Mouse (Mus musculus) forebrain, embryonic 14.5 days (tissue): Measurements from ENCODE around the gene Pigo. TPM values are rescaled to one million over a fixed set of nuclear protein-coding genes. Genes with fewer than 3 reads are reported as not detected.

Source experiments
- ATAC-seq: fragments of 200-750 bp; cut with Nextera tagmentation; 2 replicates; pipeline ENCODE4 v1.8.0; 2017; ENCODE audit warnings: mild to moderate bottlenecking, moderate library complexity
- DNase-seq: peaks from one replicate; pipeline ENCODE4 v3.0.0-alpha.2; 2015; ENCODE audit warnings: low spot score
- H3K27ac ChIP-seq: fragments of 300-500 bp; sonication (generic); 2 replicates; pipeline ENCODE4 v1.5.1; 2014; ENCODE audit warnings: low read depth, mild to moderate bottlenecking, control low read depth, low read length, moderate library complexity
- H3K27me3 ChIP-seq: fragments of 300-500 bp; sonication (generic); replicated peaks from 2 replicates; pipeline ENCODE4 v1.6.1; 2014; ENCODE audit warnings: low read length, control low read depth, mixed read lengths; ENCODE audit not compliant: control insufficient read depth, insufficient read depth
- H3K36me3 ChIP-seq: fragments of 300-500 bp; sonication (generic); 2 replicates; pipeline ENCODE4 v1.6.1; 2014; ENCODE audit warnings: low read length, control low read depth; ENCODE audit not compliant: control insufficient read depth, insufficient read depth
- H3K4me1 ChIP-seq: fragments of 300-500 bp; sonication (generic); 2 replicates; pipeline ENCODE4 v1.6.1; 2014; ENCODE audit warnings: antibody characterized with exemption, low read length, control low read depth; ENCODE audit not compliant: control insufficient read depth, insufficient read depth
- H3K4me2 ChIP-seq: fragments of 300-500 bp; sonication (generic); 2 replicates; pipeline ENCODE4 v1.6.1; 2014; ENCODE audit warnings: mild to moderate bottlenecking, control low read depth, low read length
- H3K4me3 ChIP-seq: fragments of 300-500 bp; sonication (generic); 2 replicates; pipeline ENCODE4 v1.5.1; 2014; ENCODE audit warnings: low read depth, low read length, control low read depth
- H3K9ac ChIP-seq: fragments of 300-500 bp; sonication (generic); 2 replicates; pipeline ENCODE4 v1.6.1; 2014; ENCODE audit warnings: mild to moderate bottlenecking, low read length, control low read depth, moderate library complexity
- H3K9me3 ChIP-seq: fragments of 300-500 bp; sonication (generic); replicated peaks from 2 replicates; pipeline ENCODE4 v1.6.1; 2016; ENCODE audit warnings: low read length, control low read depth, mixed read lengths; ENCODE audit not compliant: control insufficient read depth
- WGBS: fragments of 180-500 bp; shearing (Covaris S2); extraction: QIAGEN DNeasy Blood & Tissue Kit; methylation state at CpG from one replicate; pipeline ENCODE4 v1.1.7; 2014; 5-methylcytosine and 5-hydroxymethylcytosine counted together
- polyA plus RNA-seq: library from polyadenylated mRNA; unstranded; fragments of >200 nt; fragmentation: Nextera tagmentation; extraction: Ambion mirVana; gene quantifications from 2 replicates; pipeline ENCODE4 v1.2.1, GENCODE M21; 2014

Pigo gene
- polyA plus RNA-seq, 1 experiment from 2014 or later, result 18.1 TPM

DNA sequence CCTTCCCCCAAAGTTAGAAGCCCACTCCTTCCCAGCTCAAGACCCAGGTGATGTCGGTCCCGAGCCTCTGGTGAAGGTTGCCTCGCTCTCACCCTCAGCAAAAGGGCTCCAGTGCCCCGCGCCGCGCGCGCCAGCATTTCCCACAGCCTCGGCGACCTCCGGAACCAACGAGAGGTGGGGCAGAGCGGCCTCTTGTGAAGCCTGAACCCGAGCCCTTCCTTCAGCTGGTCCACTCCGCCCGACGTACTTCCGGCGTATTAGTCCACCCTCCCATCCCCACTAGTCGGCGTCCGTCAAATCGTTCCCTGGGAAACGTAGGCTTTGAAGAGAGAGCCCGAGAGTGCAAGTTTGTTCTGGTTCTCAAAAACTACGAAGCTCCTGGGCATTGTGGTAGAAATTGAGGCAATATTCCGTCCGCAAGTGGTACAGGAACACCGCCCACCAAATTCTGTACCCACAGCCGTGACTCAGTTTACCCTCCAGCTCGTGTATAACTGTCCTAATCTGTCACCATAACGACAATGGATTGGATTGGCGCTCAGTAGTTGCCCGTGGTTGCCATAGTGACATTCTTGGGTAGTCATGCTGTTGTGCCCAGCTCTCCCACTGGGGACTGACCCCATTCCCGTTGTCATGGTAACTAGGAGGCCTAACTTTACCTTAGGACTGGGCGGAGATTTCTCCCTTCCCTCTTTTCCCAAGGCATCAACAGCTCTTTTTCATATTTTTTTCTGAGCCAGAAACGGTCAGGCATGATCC lies 5.8 kb upstream of the Pigo start, which contains the start of gene Stoml2:
Stoml2 (minus strand) TSS at position 474 of the 759 bp plus-strand sequence.
- peaks cover 73% of the 10 kb centered on the region for H3K36me3 ChIP-seq
- peaks cover 9% of the 10 kb centered on the region; the same call in 1 of the 2 replicates for H3K4me1 ChIP-seq
- DNase-seq, result peak; percentile 97
- H3K9me3 ChIP-seq, result no peaks in the 10 kb centered on the region
- peak within 1 kb of the TSS; percentile 81 for H3K4me3 ChIP-seq
- peak within 1 kb of the TSS; percentile 83 for H3K27ac ChIP-seq
- peak within 1 kb of the TSS; percentile 77 for H3K4me2 ChIP-seq
- H3K9ac ChIP-seq, result peak within 1 kb of the TSS; percentile 91
- under 1% methylated on average over 35 of the region's 38 CpGs for WGBS
- ATAC-seq, result peak; percentile 98
- no peaks in the 10 kb centered on the region for H3K27me3 ChIP-seq

DNA sequence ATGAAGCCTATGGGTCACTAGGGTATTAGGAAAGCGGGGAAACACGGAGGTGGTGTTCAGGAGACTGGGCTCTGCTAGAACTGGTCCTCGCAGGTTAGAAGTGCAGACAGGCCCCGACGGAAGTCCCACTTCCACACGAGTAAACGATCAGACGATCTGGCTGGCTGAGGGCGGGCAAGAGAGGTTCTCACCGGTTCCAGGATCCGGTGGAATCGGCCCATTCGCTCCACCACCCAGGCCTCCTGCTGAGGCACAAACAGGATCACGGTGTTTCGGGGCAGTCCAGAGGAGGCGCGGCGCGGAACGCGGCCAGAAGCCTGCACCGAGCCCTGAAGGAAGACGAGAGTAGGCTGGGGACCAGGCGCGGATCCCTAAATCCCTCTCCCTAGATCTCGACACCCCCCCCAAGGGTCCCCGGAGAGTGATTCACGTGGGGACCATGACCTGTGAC lies 5.2 kb upstream of the Pigo start:
- WGBS, result 2% methylated on average over 28 of the region's 28 CpGs
- H3K27me3 ChIP-seq, result no peaks in the 10 kb centered on the region
- H3K4me1 ChIP-seq, result peaks cover 9% of the 10 kb centered on the region; the same call in 1 of the 2 replicates
- peak overlapping the region; percentile 77 for H3K4me2 ChIP-seq
- H3K36me3 ChIP-seq, result peaks cover 66% of the 10 kb centered on the region
- H3K4me3 ChIP-seq, result peak overlapping the region; percentile 81
- H3K9ac ChIP-seq, result peak overlapping the region; percentile 91
- no peak for DNase-seq
- no peak; the same call in none of the 2 replicates for ATAC-seq
- no peaks in the 10 kb centered on the region for H3K9me3 ChIP-seq
- peak overlapping the region; percentile 83 for H3K27ac ChIP-seq

DNA sequence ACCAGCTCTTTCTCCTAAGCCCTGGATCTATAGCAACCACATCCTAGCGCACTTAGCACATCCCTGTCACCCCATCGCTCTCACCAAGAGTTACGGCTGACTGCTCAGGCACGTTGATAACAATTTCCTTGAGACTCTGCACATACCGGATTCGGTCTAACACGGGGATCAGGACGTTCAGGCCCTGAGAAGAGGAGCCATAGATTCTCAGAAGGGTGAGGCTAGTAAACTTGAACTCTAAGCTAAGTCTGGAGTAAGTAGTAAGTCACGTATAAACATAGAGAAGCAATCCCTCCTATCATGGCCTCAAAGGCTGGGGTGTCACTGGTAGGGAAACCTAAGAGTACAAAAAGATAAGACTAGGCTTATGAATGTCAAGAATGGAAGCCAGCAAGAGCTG lies 4.7 kb upstream of the Pigo start:
- H3K27me3 ChIP-seq, result no peaks in the 10 kb centered on the region
- H3K4me3 ChIP-seq, result peak overlapping the region; percentile 81
- H3K4me1 ChIP-seq, result peaks cover 9% of the 10 kb centered on the region; the same call in 1 of the 2 replicates
- peak overlapping the region; percentile 91 for H3K9ac ChIP-seq
- peak overlapping the region; percentile 77 for H3K4me2 ChIP-seq
- H3K27ac ChIP-seq, result 0 out of 2 replicates have a peak overlapping the region, but pooled peaks have one; percentile 83
- peaks cover 62% of the 10 kb centered on the region for H3K36me3 ChIP-seq
- no peak for DNase-seq
- 84% methylated on average over 9 of the region's 9 CpGs for WGBS
- no peak for ATAC-seq
- H3K9me3 ChIP-seq, result no peaks in the 10 kb centered on the region

DNA sequence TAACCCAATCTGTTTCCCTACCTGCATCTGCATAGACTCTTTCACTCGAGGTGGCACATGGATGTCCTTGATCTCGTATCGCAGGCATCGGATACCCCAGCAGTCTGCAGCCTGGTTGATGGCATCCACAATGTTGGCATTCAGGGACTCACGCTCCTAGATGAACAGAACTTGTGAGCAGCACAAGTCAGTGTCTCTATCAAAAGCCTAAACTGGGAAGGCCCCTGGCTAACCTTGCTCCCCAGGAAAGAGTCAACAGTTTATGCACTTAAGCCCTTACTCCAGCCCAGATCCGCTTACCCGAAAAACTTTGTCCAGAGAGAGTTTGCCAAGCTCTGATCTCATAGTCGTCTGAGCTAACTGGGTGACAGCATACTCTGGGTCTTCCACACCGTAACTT lies 4.1 kb upstream of the Pigo start:
- H3K4me3 ChIP-seq, result no peak overlapping the region
- peak overlapping the region; percentile 77; the same call in 1 of the 2 replicates for H3K4me2 ChIP-seq

DNA sequence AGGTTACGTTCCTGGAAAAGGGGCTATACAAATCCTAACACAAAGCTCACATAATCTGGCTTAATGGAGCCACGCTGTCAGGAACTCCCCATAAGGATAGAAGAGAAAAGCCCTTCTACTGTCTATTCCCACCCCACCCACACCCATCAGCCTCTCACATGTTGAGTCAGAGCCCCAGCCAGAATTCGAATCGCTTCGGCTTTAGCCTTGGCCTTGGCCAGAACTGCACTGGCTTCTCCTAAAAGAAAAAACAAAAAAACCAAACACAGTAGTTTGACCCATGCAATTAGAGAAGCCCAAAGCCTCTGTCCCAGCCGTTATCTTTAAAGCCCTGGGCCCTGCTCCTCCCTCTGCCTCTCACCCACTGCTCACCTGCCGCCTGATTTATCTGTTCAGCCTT lies 3.5 kb upstream of the Pigo start:
- no peak overlapping the region for H3K27ac ChIP-seq
- no peak overlapping the region for H3K4me3 ChIP-seq
- H3K4me2 ChIP-seq, result no peak overlapping the region
- H3K36me3 ChIP-seq, result peaks cover 50% of the 10 kb centered on the region
- no peak for ATAC-seq
- H3K9ac ChIP-seq, result no peak overlapping the region
- H3K9me3 ChIP-seq, result no peaks in the 10 kb centered on the region
- WGBS, result 93% methylated on average over 7 of the region's 7 CpGs
- peaks cover 18% of the 10 kb centered on the region for H3K4me1 ChIP-seq
- no peaks in the 10 kb centered on the region for H3K27me3 ChIP-seq
- DNase-seq, result no peak

More for the DNA sequence above, 4.1 kb upstream of the Pigo start:
- ATAC-seq (no peak), DNase-seq (no peak)
- Histone ChIP-seq H3K36me3 (peaks cover 56% of the 10 kb centered on the region), H3K4me1 (peaks cover 13% of the 10 kb centered on the region), H3K9me3 (no peaks in the 10 kb centered on the region), H3K9ac (no peak overlapping the region), H3K27ac (no peak overlapping the region), H3K27me3 (no peaks in the 10 kb centered on the region)
- 93% methylated on average over 9 of the region's 9 CpGs for WGBS

DNA sequence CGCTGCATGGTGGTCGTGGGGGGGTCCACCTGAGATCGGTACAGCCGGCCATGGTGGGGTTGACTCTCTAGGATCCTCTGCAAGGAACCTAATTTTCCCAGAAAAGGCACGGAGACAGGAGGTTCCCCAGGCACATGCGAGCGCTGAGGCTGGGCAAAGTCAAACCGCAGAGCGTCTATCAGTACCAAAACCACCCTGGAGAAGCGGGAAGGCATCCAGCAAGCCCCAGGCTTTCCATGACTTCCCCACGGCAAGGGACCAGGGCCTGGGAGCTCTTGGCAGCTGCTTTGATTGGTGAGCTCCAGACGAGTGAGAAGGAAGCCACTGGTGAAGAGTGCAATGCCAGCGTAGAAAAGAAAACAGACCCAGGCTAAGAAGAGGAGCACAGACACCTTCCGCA lies 946 bp downstream of the Pigo start:
- ATAC-seq (no peak), DNase-seq (no peak)
- H3K4me1 ChIP-seq, result peaks cover 10% of the 10 kb centered on the region
- peak overlapping the region; percentile 72 for H3K4me2 ChIP-seq
- H3K36me3 ChIP-seq, result peaks cover 72% of the 10 kb centered on the region
- no peaks in the 10 kb centered on the region for H3K27me3 ChIP-seq
- H3K9ac ChIP-seq, result peak overlapping the region; percentile 63; the same call in 1 of the 2 replicates
- peak overlapping the region; percentile 87; the same call in 1 of the 2 replicates for H3K27ac ChIP-seq
- 85% methylated on average over 14 of the region's 14 CpGs for WGBS
- H3K4me3 ChIP-seq, result peak overlapping the region; percentile 55
- H3K9me3 ChIP-seq, result no peaks in the 10 kb centered on the region

DNA sequence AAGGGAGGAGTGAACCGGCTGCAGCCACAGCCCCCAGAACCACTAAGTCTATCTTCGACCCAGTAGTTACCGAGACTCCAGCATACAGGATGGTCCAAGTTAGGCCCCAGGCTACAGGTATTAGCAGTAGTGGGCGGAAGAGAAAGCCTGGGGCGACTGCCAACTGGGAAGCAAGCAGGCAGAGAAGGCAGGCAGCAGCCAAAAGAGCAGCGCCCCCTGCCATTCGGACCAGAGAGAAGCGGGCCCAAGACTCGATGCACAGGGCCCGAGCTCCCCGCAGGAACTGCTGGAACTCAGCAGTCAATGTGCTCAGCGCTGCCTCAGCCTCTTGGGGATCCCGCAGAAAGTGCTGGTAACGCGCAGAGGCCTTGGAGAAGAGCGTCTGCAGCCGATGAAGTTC lies 4.3 kb downstream of the Pigo start:
- ATAC-seq (no peak), DNase-seq (no peak)
- Histone ChIP-seq H3K9me3 (no peaks in the 10 kb centered on the region), H3K9ac (no peak overlapping the region), H3K27me3 (no peaks in the 10 kb centered on the region), H3K27ac (no peak overlapping the region), H3K4me3 (no peak overlapping the region), H3K4me1 (peaks cover 10% of the 10 kb centered on the region), H3K4me2 (no peak overlapping the region), H3K36me3 (peaks cover 74% of the 10 kb centered on the region)
- 64% methylated on average over 17 of the region's 17 CpGs for WGBS

DNA sequence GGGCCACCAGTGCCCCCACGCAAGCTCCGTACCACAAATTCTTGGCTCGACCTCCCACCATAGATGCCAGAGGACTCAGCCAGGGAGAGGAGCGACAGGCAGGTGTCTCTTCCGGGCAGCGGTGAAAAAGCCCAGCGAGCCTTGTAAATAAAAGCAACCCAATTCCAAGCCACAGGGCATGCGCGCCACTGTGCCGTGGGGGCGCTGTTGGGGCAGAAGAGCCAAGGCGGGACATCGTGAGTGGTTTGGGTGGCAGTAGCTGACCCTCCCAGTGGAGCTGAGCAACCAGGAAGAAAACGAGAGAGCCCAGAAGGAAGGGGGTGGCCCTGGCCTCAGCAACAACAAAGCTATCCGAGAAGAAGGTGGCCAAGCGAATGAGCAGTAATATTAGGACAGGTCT lies 4.7 kb downstream of the Pigo start:
- WGBS, result 87% methylated on average over 16 of the region's 16 CpGs
- Histone ChIP-seq H3K27me3 (no peaks in the 10 kb centered on the region), H3K4me3 (no peak overlapping the region), H3K4me1 (peaks cover 10% of the 10 kb centered on the region), H3K9me3 (no peaks in the 10 kb centered on the region), H3K27ac (no peak overlapping the region), H3K36me3 (peaks cover 74% of the 10 kb centered on the region), H3K4me2 (no peak overlapping the region), H3K9ac (no peak overlapping the region)
- DNase-seq (no peak), ATAC-seq (no peak)
